Mouse (Mus musculus) forebrain, embryonic 11.5 days (tissue): ENCODE results near the gene Pcdh10. TPM values are rescaled to one million over a fixed set of nuclear protein-coding genes. Genes with fewer than 3 reads are reported as not detected.
A peak's percentile ranks its signal among the peaks of the same experiment; 100 is the strongest.

Experiments used
- ATAC-seq: fragments of 200-750 bp; cut with Nextera tagmentation; replicated peaks from 2 replicates; pipeline ENCODE4 v1.8.0; 2017; ENCODE audit warnings: moderate TSS enrichment; ENCODE audit not compliant: low FRiP score
- DNase-seq: peaks from one replicate; pipeline ENCODE4 v3.0.0-alpha.2; 2017; ENCODE audit warnings: low spot score
- H3K27ac ChIP-seq: fragments of 300-500 bp; sonication (generic); 2 replicates; pipeline ENCODE4 v1.5.1; 2014; ENCODE audit warnings: low read depth, low read length
- H3K27me3 ChIP-seq: fragments of 300-500 bp; sonication (generic); 2 replicates; pipeline ENCODE4 v1.6.1; 2014; ENCODE audit warnings: mild to moderate bottlenecking, low read length, mixed read lengths; ENCODE audit not compliant: control insufficient read depth, insufficient read depth
- H3K36me3 ChIP-seq: fragments of 300-500 bp; sonication (generic); 2 replicates; pipeline ENCODE4 v1.6.1; 2014; ENCODE audit warnings: mild to moderate bottlenecking, low read length, moderate library complexity, mixed read lengths; ENCODE audit not compliant: control insufficient read depth, insufficient read depth
- H3K4me1 ChIP-seq: fragments of 300-500 bp; sonication (generic); replicated peaks from 2 replicates; pipeline ENCODE4 v1.6.1; 2014; ENCODE audit warnings: low read length, mixed read lengths; ENCODE audit not compliant: control insufficient read depth, insufficient read depth
- H3K4me2 ChIP-seq: fragments of 300-500 bp; sonication (generic); 2 replicates; pipeline ENCODE4 v1.6.1; 2014; ENCODE audit warnings: low read depth, mild to moderate bottlenecking, low read length, moderate library complexity, mixed read lengths; ENCODE audit not compliant: severe bottlenecking
- H3K4me3 ChIP-seq: fragments of 300-500 bp; sonication (generic); 2 replicates; pipeline ENCODE4 v1.5.1; 2014; ENCODE audit warnings: low read depth, low read length
- H3K9ac ChIP-seq: fragments of 300-500 bp; sonication (generic); 2 replicates; pipeline ENCODE4 v1.6.1; 2014; ENCODE audit warnings: low read length
- H3K9me3 ChIP-seq: fragments of 300-500 bp; sonication (generic); 2 replicates; pipeline ENCODE4 v1.6.1; 2016; ENCODE audit warnings: low read length, mixed read lengths; ENCODE audit not compliant: control insufficient read depth
- WGBS: fragments of 180-500 bp; shearing (Covaris S2); extraction: QIAGEN DNeasy Blood & Tissue Kit; methylation state at CpG from one replicate; pipeline ENCODE4 v1.1.7; 2014; 5-methylcytosine and 5-hydroxymethylcytosine counted together
- polyA plus RNA-seq: library from polyadenylated mRNA; unstranded; fragments of >200 nt; fragmentation: Nextera tagmentation; extraction: Ambion mirVana; gene quantifications from 2 replicates; pipeline ENCODE4 v1.2.1, GENCODE M21; 2014

Gene Pcdh10
- 6.8 and 9.2 TPM in 2 replicates for polyA plus RNA-seq

GRCm38 (mm10) chr3:45378145-45378544, at the start of gene Pcdh10:
TSS of gene Pcdh10 (plus strand) at chr3:45378398.
- Histone ChIP-seq H3K9ac (peak within 1 kb of the TSS; percentile 80), H3K4me2 (peak within 1 kb of the TSS; percentile 82), H3K4me1 (0 out of 2 replicates have a peak, but pooled peaks cover 5% of the 10 kb centered on the region), H3K27me3 (peaks cover 3% of the 10 kb centered on the region), H3K9me3 (no peaks in the 10 kb centered on the region), H3K4me3 (peak within 1 kb of the TSS; percentile 65), H3K36me3 (no peaks in the 10 kb centered on the region), H3K27ac (peak within 1 kb of the TSS; percentile 57)
- under 1% methylated on average over 26 of the region's 26 CpGs for WGBS
- DNase-seq (peak; percentile 98), ATAC-seq (peak; percentile 86)

- DNase-seq (no peak), ATAC-seq (no peak)
- no peaks in the 10 kb centered on the region for H3K9me3 ChIP-seq
- 95% methylated on average over 1 of the region's 1 CpGs for WGBS
- no peaks in the 10 kb centered on the region for H3K27me3 ChIP-seq
- H3K4me1 ChIP-seq: no peaks in the 10 kb centered on the region
- no peak overlapping the region for H3K9ac ChIP-seq
- H3K4me3 ChIP-seq: no peak overlapping the region
- no peak overlapping the region for H3K27ac ChIP-seq
- no peaks in the 10 kb centered on the region for H3K36me3 ChIP-seq
- H3K4me2 ChIP-seq: no peak overlapping the region
Observed at GRCm38 (mm10) chr3:45355919-45356318, 22.3 kb upstream of the Pcdh10 start.

GRCm38 (mm10) chr3:45368952-45369351, 9.2 kb upstream of the Pcdh10 start:
- Histone ChIP-seq H3K4me1 (no peaks in the 10 kb centered on the region), H3K9ac (no peak overlapping the region), H3K27ac (no peak overlapping the region), H3K9me3 (no peaks in the 10 kb centered on the region), H3K36me3 (no peaks in the 10 kb centered on the region), H3K27me3 (no peaks in the 10 kb centered on the region), H3K4me2 (no peak overlapping the region), H3K4me3 (no peak overlapping the region)
- ATAC-seq: no peak
- DNase-seq: no peak
- 65% methylated on average over 1 of the region's 1 CpGs for WGBS

GRCm38 (mm10) chr3:45375761-45376500, 2.3 kb upstream of the Pcdh10 start:
- peak overlapping the region; percentile 65 for H3K4me3 ChIP-seq
- H3K4me1 ChIP-seq: 0 out of 2 replicates have a peak, but pooled peaks cover 5% of the 10 kb centered on the region
- peaks cover 3% of the 10 kb centered on the region for H3K27me3 ChIP-seq
- WGBS: 0% methylated on average over 27 of the region's 27 CpGs
- H3K36me3 ChIP-seq: no peaks in the 10 kb centered on the region
- peak overlapping the region; percentile 57 for H3K27ac ChIP-seq
- ATAC-seq: peak; percentile 3
- peak; percentile 91 for DNase-seq
- peak overlapping the region; percentile 80 for H3K9ac ChIP-seq
- H3K4me2 ChIP-seq: peak overlapping the region; percentile 82
- H3K9me3 ChIP-seq: no peaks in the 10 kb centered on the region

- peak overlapping the region; percentile 80 for H3K9ac ChIP-seq
- ATAC-seq (peak; percentile 34), DNase-seq (peak; percentile 80)
- H3K27ac ChIP-seq: peak overlapping the region; percentile 57
- peak overlapping the region; percentile 82 for H3K4me2 ChIP-seq
- peaks cover 3% of the 10 kb centered on the region for H3K27me3 ChIP-seq
- H3K9me3 ChIP-seq: no peaks in the 10 kb centered on the region
- H3K4me1 ChIP-seq: 0 out of 2 replicates have a peak, but pooled peaks cover 5% of the 10 kb centered on the region
- no peaks in the 10 kb centered on the region for H3K36me3 ChIP-seq
- WGBS: under 1% methylated on average over 59 of the region's 59 CpGs
- peak overlapping the region; percentile 65 for H3K4me3 ChIP-seq
Observed at GRCm38 (mm10) chr3:45376501-45377390, 1.5 kb upstream of the Pcdh10 start.

- Histone ChIP-seq H3K4me2 (peak overlapping the region; percentile 82), H3K4me3 (peak overlapping the region; percentile 65), H3K9me3 (no peaks in the 10 kb centered on the region), H3K27me3 (peaks cover 3% of the 10 kb centered on the region), H3K36me3 (no peaks in the 10 kb centered on the region), H3K27ac (peak overlapping the region; percentile 57), H3K9ac (peak overlapping the region; percentile 80), H3K4me1 (0 out of 2 replicates have a peak, but pooled peaks cover 5% of the 10 kb centered on the region)
- ATAC-seq (peak; percentile 42), DNase-seq (peak; percentile 77)
- under 1% methylated on average over 26 of the region's 26 CpGs for WGBS
Observed at GRCm38 (mm10) chr3:45377391-45377998, 703 bp upstream of the Pcdh10 start.

GRCm38 (mm10) chr3:45379541-45379971, 1.4 kb downstream of the Pcdh10 start:
- ATAC-seq: no peak
- Histone ChIP-seq H3K27ac (no peak overlapping the region), H3K4me3 (peak overlapping the region; percentile 65), H3K36me3 (no peaks in the 10 kb centered on the region), H3K9ac (peak overlapping the region; percentile 65), H3K4me1 (peaks cover 8% of the 10 kb centered on the region; the same call in 1 of the 2 replicates), H3K4me2 (peak overlapping the region; percentile 82), H3K27me3 (peaks cover 3% of the 10 kb centered on the region), H3K9me3 (no peaks in the 10 kb centered on the region)
- no peak for DNase-seq
- WGBS: under 1% methylated on average over 29 of the region's 29 CpGs
